Mouse (Mus musculus) left cerebral cortex, adult 9 months (tissue): ENCODE data around the gene Ier5.
A peak's percentile ranks its signal among the peaks of the same experiment; 100 is the strongest.

Experiments used
- DNase-seq, 2 experiments: peaks; one replicate each; pipeline ENCODE4 v3.0.0; 2022; ENCODE audit warnings: low spot score in 2 of 2

Ier5 gene

DNA sequence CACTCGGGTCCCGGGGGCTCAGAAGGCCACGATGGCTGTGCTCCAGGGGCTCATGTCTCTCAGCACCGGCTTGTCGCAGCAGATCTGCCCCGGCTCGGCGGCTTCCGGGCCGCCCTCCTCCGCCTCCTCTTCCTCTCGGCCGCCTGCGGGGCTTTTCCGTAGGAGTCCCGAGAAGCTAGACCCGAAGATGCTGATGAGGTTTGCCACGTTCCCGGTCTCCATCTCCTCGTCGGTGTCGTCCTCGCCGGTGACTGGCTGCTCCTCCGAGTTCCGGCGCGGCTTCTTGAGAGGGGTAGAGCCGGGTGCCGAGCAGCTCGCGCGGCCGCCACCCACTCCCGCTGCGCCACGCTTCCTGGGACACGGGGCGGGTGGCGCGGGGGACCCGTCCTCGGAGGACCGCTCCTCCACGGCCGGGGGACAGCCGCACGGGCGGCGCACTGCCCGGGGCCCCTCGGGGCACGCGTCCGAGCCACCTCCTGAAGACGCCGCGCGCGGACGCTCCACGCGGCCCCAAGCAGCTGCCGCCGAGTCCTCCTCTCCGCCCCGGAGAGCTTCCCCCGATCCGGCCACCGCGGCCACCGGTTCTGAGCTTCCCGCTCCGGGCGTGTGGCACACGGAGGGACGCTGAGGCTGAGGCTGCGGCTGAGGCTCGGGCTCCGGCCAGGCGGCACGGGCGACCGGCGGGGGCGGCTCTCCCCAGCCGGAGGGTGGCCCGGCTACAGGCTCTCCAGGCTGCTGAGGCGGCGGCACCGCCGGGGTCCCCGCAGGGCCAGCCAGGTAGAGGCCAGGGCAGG lies 753 bp downstream of the Ier5 start:
- DNase-seq, result no peak

DNA sequence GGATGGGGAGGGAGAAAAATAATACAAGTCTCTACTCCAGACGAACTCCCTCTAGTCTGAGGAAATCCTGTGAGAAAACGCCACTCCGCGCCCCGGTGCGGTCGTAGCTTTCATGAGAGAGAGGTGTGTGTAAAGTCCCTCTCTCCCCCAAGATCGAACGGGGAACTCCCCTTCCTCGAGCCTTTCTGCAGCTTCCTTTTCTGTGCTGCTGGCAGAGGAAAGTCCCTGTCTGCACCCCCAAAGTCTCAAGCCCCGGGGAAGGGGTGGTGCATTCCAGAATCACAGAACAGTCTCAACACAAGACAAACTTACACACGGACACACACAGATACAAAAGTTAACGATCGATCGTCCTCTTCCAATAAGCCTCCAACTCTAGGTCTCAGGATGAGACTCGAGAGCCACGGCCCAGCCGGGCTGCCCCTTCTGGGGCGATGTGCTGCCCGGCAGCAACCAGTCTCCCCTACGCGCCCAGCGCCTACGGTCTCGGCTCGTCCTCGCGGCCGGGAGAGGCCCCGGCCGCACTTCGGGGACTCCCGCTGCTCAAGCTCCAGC lies 1.4 kb downstream of the Ier5 start:
- no peak for DNase-seq

DNA sequence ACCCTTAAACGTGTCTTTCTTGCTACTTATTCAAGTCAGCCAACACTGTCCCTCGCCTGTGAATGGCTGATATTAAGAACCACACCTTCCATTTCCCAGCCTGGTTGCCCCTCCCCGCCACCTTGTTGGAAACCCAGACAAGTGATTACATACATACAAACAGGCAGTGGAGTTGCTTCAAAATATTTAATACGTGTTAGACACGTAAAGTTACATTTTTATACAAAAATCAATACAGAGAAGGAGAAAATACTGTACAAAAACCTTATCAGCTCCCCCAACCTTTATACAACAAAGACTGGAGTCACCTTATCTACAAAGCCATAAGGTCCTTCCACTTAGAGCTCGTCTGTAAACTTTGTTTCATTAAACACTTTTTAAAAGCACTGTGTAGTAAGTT lies 2.1 kb downstream of the Ier5 start:
- no peak for DNase-seq

DNA sequence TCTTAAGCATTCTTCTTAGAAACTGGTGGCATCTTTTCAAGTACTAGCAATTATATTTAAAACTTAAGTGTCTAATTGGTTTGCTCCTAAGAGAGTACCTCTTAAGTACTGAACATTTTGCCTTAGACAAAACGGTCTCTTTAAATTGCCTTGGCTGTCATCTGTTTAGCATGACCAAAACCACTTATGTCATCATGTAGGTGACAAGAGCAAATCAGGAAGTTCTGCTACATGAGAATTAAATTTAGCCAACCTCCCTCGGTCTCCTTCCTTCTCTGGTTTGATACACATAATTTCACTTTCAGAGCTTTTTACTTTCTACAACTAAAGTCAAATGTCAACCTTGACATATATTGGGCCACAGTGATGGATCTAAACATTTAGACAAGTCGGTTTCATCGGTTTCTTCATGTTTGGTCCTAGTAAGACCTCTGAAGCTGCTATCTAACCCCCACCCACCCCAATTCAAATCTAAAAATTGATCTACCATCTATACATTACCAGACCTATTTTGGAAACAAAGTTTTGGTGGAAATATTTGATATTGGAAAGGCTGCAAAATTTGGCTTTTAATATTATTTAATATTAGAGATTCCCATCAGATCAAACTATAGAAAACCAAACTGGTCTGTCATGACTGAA lies 2.7 kb downstream of the Ier5 start:
- DNase-seq, result no peak

DNA sequence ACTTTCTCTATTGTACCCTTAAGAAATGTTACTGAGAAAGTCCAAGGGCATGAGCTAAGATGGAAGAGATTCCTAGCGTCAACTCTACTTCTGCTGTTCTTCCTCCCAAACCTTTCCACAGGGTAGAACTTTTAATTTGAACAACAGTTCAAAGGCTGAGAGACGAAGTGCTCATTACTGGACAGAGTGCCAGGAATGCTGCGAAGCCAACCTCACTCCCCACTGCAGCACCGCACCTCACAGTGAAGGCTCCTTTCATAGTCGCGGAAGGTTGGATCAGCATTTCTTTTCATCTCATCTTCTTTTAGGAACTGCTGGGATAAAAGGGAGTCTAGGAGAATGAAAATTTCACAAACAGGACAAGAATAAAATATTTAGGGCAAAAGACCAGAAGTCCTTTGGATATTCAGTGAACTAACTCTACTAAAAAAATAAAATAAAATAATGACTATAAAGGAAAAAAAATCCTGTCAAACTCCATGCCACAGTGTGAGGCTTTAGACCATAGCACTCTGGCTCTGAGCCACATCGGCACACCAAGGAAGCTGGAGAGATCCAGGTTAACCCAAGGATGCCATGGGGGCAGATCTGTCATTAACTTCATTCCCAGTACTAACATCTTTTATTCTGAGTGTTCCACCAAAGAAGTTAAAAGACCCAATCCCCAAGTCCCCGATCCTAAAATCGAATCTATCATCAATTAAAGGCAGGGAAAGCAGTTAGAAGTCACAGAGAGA lies 5.3 kb downstream of the Ier5 start:
- DNase-seq, result no peak

DNA sequence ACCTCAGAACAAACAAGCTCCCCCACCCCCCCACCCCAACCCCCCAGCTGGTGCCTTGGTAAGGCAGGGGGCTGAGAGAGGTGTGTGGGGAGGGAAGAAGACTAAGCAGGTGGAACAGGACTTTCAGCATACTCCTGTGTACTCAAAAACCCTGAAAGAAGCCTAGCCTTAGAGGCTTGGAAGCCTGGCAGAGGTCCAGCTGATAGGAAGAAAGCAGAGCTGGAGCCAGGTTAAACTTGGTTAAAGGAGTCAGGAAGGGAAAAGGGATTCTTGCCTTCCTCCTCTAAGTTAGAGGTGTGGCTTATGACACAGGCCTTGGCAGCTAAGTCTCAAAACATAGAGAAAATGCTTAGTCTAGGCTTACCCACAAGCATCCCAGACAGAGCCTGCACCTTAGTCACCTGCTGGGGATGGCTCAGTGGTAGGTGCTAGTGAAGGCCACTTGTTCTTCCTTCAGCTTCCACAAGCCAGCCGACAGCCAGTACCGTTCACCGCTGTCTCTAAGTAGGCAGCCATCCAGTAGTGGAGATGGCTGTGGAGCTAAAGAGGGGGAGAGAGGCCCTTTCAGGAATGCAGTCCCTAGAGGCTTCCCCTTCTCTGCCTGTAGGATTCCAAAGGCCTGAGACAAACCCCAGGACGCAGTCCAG lies 6.2 kb downstream of the Ier5 start:
- DNase-seq, result no peak

DNA sequence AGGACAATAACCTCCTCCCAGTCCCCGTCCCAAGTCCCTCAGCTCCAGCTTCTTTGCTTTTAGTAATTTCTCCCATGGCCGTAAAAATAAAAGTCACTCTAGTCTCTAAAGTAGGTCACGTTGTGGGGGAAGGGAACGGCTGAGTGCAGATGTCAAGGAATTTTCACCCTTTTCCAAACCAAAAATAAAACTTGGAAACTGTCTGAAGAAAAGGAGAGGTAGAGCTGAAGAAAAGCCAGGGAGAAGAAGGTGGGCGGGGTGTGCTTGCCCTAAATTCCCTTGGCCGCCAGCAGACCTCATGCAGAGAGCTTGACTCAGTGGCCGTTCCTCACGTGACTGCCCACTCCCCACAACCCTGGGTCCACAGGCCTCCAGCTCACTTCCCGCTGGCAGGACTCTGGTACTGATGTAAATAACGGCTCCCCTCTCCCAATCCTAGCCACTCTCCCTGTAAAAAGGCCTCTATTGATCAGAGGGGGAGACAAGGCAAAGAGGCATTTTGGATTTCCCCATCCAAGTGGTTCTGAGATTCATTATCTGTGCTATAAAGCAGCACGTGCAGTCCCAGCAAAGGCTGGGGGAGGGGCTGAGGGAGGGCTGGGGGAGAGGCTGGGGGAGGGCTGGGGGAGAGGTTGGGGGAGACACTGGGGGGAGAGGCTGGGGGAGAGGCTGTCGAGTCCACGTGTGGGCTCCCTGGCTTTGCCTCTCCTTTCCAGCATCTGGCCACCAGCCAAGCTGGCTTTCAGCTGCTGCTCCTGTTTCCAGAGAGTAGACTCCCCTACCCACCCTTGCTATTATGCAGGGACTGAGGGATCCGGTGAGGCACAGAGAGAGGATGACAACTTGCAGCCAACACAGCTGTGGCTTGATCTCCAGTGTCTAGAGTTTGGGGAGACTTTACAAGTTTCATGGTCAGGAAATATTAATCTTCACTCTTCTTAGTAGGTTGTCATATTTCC lies 7.3 kb downstream of the Ier5 start:
- peak in 1 of 2 experiments; percentile 64 for DNase-seq

DNA sequence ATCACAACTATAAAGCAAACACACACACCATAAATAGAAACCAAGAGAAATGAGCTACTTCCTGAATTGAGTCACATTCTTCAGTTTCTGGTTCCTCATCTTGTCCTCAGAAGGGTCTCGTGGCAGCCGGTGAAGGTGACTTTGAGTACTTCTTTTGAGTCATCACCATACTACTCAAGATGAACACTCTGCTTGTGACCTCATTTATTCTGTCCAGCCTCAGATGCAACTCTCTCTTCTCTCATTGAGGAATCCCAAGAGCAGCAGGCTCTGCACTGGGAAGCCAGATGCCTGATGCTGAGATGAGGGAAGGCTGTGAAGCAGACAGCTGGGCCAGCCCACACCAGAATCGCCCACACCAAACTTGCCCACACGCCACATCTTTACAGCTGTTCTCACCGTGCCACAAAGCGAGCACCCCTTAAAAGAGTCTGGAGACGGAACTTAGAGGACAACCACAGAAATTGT lies 8.0 kb downstream of the Ier5 start:
- DNase-seq, result peak; percentile 58 to 78

DNA sequence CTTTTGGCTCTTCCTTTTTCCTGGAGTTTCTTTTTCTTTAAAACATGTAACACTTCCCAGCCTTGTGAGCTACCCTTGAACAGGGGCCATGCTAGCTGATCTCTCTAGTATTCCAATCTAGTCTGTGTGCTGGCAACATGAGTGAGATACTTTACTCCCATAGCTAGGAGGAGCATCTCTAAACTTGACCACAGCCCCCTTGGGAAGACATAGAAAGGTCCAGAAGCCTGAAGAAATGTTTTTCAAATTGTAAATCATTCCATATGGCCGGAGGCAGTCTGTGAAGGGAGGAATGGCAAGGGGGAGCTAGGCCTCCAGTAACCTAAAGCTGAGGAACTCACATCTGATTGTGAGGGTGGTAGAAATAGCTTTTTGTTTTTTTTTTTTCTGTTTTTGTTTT lies 8.7 kb downstream of the Ier5 start:
- DNase-seq, result no peak

DNA sequence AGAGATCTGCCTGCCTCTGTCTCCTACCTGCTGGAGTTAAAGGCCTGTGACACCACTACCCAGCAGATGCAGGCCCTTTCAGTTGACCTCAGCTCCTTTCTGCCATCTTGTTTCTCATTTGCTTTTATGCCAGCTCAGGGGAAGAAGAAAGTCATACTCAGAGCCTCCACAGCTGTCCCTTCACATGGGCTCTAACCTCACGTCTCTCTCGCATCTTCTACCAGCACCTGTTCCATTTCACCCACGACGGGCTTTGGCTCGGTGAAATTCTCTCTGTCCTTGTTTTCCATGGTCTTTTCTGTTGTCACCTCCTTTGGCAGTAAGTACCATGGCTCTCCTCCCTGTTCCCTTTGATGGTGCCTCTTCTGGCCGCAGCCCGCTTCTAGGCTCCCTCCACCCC lies 9.1 kb downstream of the Ier5 start:
- DNase-seq, result no peak

DNA sequence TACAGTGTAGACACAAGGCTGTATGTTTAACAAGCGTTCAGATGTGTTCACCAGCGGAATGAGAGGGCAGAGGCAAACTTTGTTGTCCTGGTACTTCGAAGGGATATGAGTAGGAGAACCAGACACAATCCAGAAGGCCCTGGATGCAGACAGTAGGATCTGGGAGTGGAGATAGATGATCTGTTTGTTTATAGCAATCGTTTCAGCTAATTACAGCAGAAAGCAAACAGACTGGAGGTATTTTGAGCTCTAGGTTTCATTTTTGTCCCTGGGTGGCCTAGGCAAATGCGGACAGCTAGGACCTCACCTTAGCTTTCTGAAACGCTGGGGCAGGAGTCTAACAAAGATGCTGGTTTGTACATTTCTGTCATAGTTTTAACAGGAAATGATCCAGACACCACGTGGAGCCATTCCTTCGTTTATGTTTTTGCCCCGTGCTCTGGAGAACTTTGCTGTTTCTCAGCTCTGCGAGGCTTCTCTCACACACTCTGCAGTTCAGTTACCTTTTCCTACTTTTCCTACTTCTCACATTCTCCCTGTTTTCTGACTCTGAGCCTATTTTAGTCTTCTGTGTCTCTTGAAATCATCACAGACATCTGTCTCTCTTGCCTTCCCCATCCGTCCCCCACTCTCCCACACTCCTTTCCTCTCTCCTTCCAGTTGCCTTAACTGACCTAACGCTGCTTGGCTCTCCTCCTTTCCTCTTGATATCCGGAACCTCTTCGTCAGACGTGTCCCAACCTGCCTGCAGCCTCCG lies 10.4 kb downstream of the Ier5 start:
- DNase-seq, result no peak

DNA sequence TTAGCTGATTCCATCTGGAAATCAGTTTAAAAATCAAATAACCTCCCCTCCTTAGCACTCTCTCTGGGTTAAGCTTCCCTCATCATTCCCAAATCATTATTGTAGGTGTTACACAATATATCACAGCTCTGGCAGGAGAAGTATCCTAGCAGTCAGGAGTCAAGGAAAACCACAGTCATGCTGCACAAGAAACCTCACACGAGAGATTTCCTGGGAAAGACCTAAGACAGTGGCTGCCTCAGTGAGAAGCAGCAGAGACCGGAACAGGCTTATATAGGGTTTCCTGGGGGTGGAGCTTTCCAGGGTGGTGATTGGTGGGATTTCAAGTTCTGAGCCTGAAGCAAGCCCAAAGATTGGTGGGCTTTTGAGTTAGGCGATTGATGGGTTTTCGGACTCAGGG lies 11.4 kb downstream of the Ier5 start:
- DNase-seq, result no peak

DNA sequence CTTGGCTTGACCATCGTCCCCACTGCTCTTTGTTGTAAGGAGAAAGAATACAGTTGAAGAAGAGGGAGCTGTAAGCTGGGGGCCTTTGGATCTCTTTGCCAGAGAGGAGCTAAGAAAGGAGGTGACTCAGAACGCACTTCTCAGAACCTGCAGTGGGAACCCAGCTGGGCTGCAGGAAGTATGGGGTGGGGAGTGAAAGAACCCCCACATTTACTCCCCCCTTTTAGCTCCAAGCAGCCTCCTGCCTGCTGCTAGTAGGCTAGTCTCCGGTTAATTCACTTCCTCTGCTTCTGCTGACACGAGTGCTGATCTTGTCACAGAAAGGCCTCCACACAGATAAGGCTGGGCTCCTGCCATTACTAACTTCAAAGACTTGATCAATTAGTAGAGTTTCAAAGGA lies 12.5 kb downstream of the Ier5 start:
- DNase-seq, result peak in 1 of 2 experiments; percentile 74

DNA sequence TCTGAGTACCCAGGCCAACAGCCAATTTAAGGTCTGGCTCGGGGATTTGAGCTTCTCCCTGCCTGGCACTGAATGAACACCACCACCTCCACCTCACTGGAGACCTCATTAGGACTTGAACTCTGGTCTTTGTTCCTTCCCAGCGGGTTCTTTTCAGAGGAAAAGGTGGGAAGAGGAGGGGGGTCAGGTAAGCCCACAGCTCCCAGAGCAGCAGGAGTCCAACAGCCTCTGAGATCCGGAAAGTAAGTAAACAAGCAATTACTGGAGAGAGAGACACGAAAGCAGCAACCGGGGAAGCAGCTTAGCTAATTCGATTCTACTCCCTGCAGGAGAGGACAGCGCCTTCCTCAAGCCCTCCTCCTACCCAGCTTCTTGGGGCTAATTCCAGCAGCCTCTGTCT lies 13.0 kb downstream of the Ier5 start:
- no peak for DNase-seq

DNA sequence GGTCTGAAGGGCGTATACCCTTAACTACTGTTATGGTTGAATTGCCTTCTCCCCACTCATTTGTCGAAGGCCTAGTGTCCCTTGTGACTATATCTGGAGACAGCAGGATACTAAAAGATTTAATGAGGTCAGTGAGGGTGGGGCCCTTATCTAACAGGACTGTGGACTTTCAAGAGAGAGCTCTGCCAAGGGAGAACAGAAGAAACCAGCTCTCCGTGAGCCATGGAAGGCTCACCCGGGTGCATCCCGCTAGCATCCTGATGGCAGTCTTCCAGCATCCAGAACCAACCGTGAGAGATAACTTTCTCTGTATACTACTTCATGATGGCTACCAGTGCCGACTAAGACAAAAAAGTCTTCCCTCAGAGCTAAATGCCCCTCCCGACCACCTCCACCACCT lies 14.6 kb downstream of the Ier5 start:
- DNase-seq, result no peak

DNA sequence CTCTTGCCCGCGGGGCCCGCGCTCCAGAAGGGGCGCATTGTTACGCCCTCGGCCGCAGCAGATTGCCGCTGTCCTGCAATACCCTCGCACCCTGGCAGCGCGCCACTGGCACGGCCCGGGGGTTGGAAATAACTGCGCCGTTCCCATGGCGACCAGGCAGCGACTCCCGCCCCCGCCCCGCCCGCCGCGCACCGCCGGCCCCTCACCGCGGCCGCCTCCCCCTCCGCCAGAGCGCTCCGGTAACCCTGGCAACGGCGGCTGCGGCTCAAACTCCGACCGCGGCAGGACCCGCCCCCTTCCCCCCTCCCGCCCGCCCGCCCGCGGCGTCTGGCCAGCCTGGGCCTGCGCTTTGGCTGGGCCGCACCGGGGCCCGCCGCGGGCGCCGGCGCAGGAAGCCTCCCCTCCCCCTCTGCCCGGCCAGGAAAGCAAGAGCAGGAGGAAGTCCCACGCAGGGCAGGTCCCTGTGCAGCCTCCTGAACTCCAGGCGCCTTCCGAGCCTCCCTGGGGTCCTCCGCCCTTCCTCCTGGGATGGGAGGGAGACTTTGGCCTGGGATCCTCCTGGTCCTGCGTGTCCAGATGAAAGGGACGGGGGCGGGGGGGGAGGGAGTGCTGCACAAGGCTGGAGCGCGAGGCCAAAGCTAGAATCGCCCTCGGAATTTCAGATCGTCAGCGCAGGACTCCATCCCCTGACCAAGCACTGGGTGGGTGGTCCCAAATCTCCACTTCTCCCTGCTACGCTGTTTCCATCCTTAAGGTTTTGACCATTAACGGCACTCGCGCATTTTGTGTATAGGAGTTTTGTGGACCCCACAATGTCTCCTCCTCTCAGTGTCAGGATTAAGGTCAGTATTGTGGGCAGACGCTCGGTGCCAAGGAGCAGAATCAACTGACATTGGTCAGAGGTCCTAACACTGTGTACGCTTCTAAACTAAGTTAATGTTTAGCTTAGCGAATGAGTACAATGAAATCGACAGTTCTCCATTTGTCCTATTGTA lies 15.9 kb downstream of the Ier5 start:
- DNase-seq, result peak; percentile 74 to 92

DNA sequence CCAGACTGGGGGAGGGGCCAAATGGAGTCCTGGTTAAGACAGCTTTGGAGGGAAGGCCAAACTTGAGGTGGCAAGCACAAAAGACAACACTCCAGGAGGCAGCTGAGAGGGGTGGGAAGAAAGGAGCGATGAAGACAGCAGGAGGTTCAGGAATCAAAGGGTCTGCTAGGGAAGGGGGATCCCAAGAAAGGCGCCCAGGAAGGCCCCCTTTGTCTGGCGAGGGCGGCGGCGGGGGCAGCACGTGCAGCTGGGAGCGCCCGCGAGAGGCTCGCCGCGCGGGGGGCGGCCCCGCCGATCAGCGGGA lies 16.5 kb downstream of the Ier5 start:
- peak in 1 of 2 experiments; percentile 59 for DNase-seq

DNA sequence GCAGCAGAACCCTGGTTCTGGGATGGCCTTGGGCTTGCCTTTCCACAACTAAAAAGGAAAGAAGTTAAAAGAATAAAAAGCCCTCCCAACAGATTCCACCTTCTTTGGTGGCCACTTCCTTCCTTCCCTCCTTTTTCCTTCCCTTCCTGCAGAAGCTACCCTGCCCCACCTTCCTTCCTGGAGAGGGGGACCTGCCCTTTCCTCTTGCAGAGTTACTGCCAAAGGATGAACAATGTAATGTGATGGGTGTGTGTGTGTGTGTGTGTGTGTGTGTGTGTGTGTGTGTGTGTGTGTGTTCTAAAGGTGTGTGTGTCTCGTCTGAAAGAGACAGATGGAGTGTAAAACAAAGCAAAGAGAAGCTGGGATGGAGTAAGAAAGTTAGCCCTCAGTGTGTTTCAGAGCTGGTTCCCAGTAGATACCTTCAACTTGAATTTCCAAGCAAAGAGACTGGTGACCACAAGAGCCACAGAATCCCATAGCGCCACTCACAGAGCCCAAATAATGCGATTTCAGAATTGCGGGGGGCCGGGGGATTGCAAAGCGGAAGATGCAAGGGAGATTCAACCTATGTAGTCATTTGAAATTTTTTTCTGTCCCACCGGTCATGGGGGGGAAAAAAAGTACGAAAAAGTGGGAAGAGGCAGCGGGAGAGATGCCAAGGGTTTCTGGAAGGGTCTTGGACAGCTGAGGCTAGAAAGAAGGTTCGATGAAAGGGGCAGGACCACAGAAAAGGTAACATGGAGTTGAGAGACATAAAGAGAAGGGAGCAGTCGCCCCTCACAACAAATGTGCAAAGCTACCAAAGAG lies 17.1 kb downstream of the Ier5 start:
- DNase-seq, result no peak
